Mouse (Mus musculus): ENCODE data around the gene Ddx59. TPM values are rescaled to one million over a fixed set of nuclear protein-coding genes. Genes with fewer than 3 reads are reported as not detected.

The Ddx59 gene
- polyA plus RNA-seq (2015; fragmentation: Nextera tagmentation; extraction: Ambion mirVana) = 15.6 and 15.8 TPM in 2 replicates

- H3K9ac ChIP-seq (replicated peaks) = peak within 1 kb of the TSS; percentile 92
- ATAC-seq (ENCODE audit: low FRiP score) = peak; percentile 99
- H3K4me1 ChIP-seq = peaks cover 5% of the 10 kb centered on the region; the same call in 1 of the 2 replicates
- peak within 1 kb of the TSS; percentile 82 for H3K4me3 ChIP-seq (replicated peaks)
- H3K27ac ChIP-seq (replicated peaks) = peak within 1 kb of the TSS; percentile 99
- no peaks in the 10 kb centered on the region for H3K27me3 ChIP-seq (replicated peaks)
- H3K4me2 ChIP-seq = peak within 1 kb of the TSS; percentile 61
- WGBS = 3% methylated on average over 74 of the region's 78 CpGs
- no peaks in the 10 kb centered on the region for H3K36me3 ChIP-seq
- no peaks in the 10 kb centered on the region for H3K9me3 ChIP-seq (replicated peaks)
These were observed at the start of gene Ddx59 for GRCm38 (mm10) chr1:136414798-136415755. Ddx59 (plus strand) TSS chr1:136415271.

- peaks cover 20% of the 10 kb centered on the region; the same call in 1 of the 2 replicates for H3K4me1 ChIP-seq
- ATAC-seq (ENCODE audit: low FRiP score) = no peak
- H3K4me3 ChIP-seq (replicated peaks) = no peak overlapping the region
- no peaks in the 10 kb centered on the region for H3K27me3 ChIP-seq (replicated peaks)
- WGBS = 94% methylated on average over 3 of the region's 3 CpGs
- no peak overlapping the region for H3K9ac ChIP-seq (replicated peaks)
- no peak overlapping the region for H3K4me2 ChIP-seq
- no peaks in the 10 kb centered on the region for H3K36me3 ChIP-seq
- H3K27ac ChIP-seq (replicated peaks) = no peak overlapping the region
- H3K9me3 ChIP-seq (replicated peaks) = no peaks in the 10 kb centered on the region
These were observed 49.1 kb upstream of the Ddx59 start for GRCm38 (mm10) chr1:136365986-136366385.

- ATAC-seq (ENCODE audit: low FRiP score) = no peak
- 90% methylated on average over 7 of the region's 7 CpGs for WGBS
- Histone ChIP-seq H3K27ac (replicated peaks) (no peak overlapping the region), H3K4me2 (no peak overlapping the region), H3K27me3 (replicated peaks) (no peaks in the 10 kb centered on the region), H3K4me1 (no peaks in the 10 kb centered on the region), H3K9me3 (replicated peaks) (no peaks in the 10 kb centered on the region), H3K4me3 (replicated peaks) (no peak overlapping the region), H3K36me3 (no peaks in the 10 kb centered on the region), H3K9ac (replicated peaks) (no peak overlapping the region)
These were observed 35.8 kb upstream of the Ddx59 start for GRCm38 (mm10) chr1:136379261-136379660.

- no peaks in the 10 kb centered on the region for H3K27me3 ChIP-seq (replicated peaks)
- no peak overlapping the region for H3K9ac ChIP-seq (replicated peaks)
- no peaks in the 10 kb centered on the region for H3K36me3 ChIP-seq
- no peak overlapping the region for H3K27ac ChIP-seq (replicated peaks)
- 92% methylated on average over 4 of the region's 4 CpGs for WGBS
- H3K4me1 ChIP-seq = no peaks in the 10 kb centered on the region
- no peaks in the 10 kb centered on the region for H3K9me3 ChIP-seq (replicated peaks)
- no peak for ATAC-seq (ENCODE audit: low FRiP score)
- no peak overlapping the region for H3K4me3 ChIP-seq (replicated peaks)
- H3K4me2 ChIP-seq = no peak overlapping the region
These were observed 34.9 kb upstream of the Ddx59 start for GRCm38 (mm10) chr1:136380161-136380560.

GRCm38 (mm10) chr1:136380606-136381005 is 34.5 kb upstream of the Ddx59 start:
- no peak overlapping the region for H3K4me3 ChIP-seq (replicated peaks)
- H3K9ac ChIP-seq (replicated peaks) = no peak overlapping the region
- no peak overlapping the region for H3K4me2 ChIP-seq
- ATAC-seq (ENCODE audit: low FRiP score) = no peak
- no peaks in the 10 kb centered on the region for H3K4me1 ChIP-seq
- no peak overlapping the region for H3K27ac ChIP-seq (replicated peaks)
- H3K27me3 ChIP-seq (replicated peaks) = no peaks in the 10 kb centered on the region
- 90% methylated on average over 8 of the region's 8 CpGs for WGBS
- no peaks in the 10 kb centered on the region for H3K9me3 ChIP-seq (replicated peaks)
- no peaks in the 10 kb centered on the region for H3K36me3 ChIP-seq

GRCm38 (mm10) chr1:136381169-136381568 is 33.9 kb upstream of the Ddx59 start:
- no peak overlapping the region for H3K4me2 ChIP-seq
- H3K4me1 ChIP-seq = no peaks in the 10 kb centered on the region
- H3K27ac ChIP-seq (replicated peaks) = no peak overlapping the region
- 81% methylated on average over 6 of the region's 6 CpGs for WGBS
- no peaks in the 10 kb centered on the region for H3K36me3 ChIP-seq
- no peak overlapping the region for H3K4me3 ChIP-seq (replicated peaks)
- no peaks in the 10 kb centered on the region for H3K9me3 ChIP-seq (replicated peaks)
- no peaks in the 10 kb centered on the region for H3K27me3 ChIP-seq (replicated peaks)
- ATAC-seq (ENCODE audit: low FRiP score) = no peak
- H3K9ac ChIP-seq (replicated peaks) = no peak overlapping the region

GRCm38 (mm10) chr1:136381583-136381982 is 33.5 kb upstream of the Ddx59 start:
- no peak overlapping the region for H3K27ac ChIP-seq (replicated peaks)
- no peaks in the 10 kb centered on the region for H3K4me1 ChIP-seq
- no peak for ATAC-seq (ENCODE audit: low FRiP score)
- H3K9me3 ChIP-seq (replicated peaks) = no peaks in the 10 kb centered on the region
- H3K36me3 ChIP-seq = no peaks in the 10 kb centered on the region
- WGBS = 82% methylated on average over 5 of the region's 5 CpGs
- no peak overlapping the region for H3K4me2 ChIP-seq
- H3K4me3 ChIP-seq (replicated peaks) = no peak overlapping the region
- no peaks in the 10 kb centered on the region for H3K27me3 ChIP-seq (replicated peaks)
- no peak overlapping the region for H3K9ac ChIP-seq (replicated peaks)

- Histone ChIP-seq H3K9ac (replicated peaks) (no peak overlapping the region), H3K36me3 (no peaks in the 10 kb centered on the region), H3K9me3 (replicated peaks) (no peaks in the 10 kb centered on the region), H3K27me3 (replicated peaks) (no peaks in the 10 kb centered on the region), H3K27ac (replicated peaks) (no peak overlapping the region), H3K4me2 (no peak overlapping the region), H3K4me1 (peaks cover 4% of the 10 kb centered on the region; the same call in 1 of the 2 replicates), H3K4me3 (replicated peaks) (no peak overlapping the region)
- ATAC-seq (ENCODE audit: low FRiP score) = no peak
- WGBS = 47% methylated on average over 5 of the region's 6 CpGs
These were observed 28.2 kb upstream of the Ddx59 start for GRCm38 (mm10) chr1:136386914-136387313.

GRCm38 (mm10) chr1:136394506-136394905 is 20.6 kb upstream of the Ddx59 start:
- WGBS = 42% methylated on average over 10 of the region's 10 CpGs
- Histone ChIP-seq H3K4me3 (replicated peaks) (no peak overlapping the region), H3K27ac (replicated peaks) (no peak overlapping the region), H3K27me3 (replicated peaks) (no peaks in the 10 kb centered on the region), H3K36me3 (no peaks in the 10 kb centered on the region), H3K9ac (replicated peaks) (no peak overlapping the region), H3K4me1 (peaks cover 4% of the 10 kb centered on the region; the same call in 1 of the 2 replicates), H3K9me3 (replicated peaks) (no peaks in the 10 kb centered on the region), H3K4me2 (peak overlapping the region; percentile 39)
- no peak for ATAC-seq (ENCODE audit: low FRiP score)

- no peaks in the 10 kb centered on the region for H3K27me3 ChIP-seq (replicated peaks)
- H3K4me3 ChIP-seq (replicated peaks) = no peak overlapping the region
- no peaks in the 10 kb centered on the region for H3K36me3 ChIP-seq
- H3K9ac ChIP-seq (replicated peaks) = no peak overlapping the region
- H3K4me1 ChIP-seq = no peaks in the 10 kb centered on the region; the same call in 1 of the 2 replicates
- ATAC-seq (ENCODE audit: low FRiP score) = no peak
- peak overlapping the region; percentile 39 for H3K4me2 ChIP-seq
- 36% methylated on average over 5 of the region's 5 CpGs for WGBS
- no peak overlapping the region for H3K27ac ChIP-seq (replicated peaks)
- no peaks in the 10 kb centered on the region for H3K9me3 ChIP-seq (replicated peaks)
These were observed 20.0 kb upstream of the Ddx59 start for GRCm38 (mm10) chr1:136395073-136395472.

- no peak for ATAC-seq (ENCODE audit: low FRiP score)
- Histone ChIP-seq H3K4me3 (replicated peaks) (no peak overlapping the region), H3K27ac (replicated peaks) (no peak overlapping the region), H3K9ac (replicated peaks) (no peak overlapping the region), H3K36me3 (no peaks in the 10 kb centered on the region), H3K27me3 (replicated peaks) (no peaks in the 10 kb centered on the region), H3K4me1 (no peaks in the 10 kb centered on the region), H3K9me3 (replicated peaks) (no peaks in the 10 kb centered on the region), H3K4me2 (no peak overlapping the region)
- WGBS = 69% methylated on average over 8 of the region's 8 CpGs
These were observed 13.8 kb upstream of the Ddx59 start for GRCm38 (mm10) chr1:136401281-136401680.

GRCm38 (mm10) chr1:136409631-136410030 is 5.4 kb upstream of the Ddx59 start:
- ATAC-seq (ENCODE audit: low FRiP score) = no peak
- Histone ChIP-seq H3K27me3 (replicated peaks) (no peaks in the 10 kb centered on the region), H3K4me1 (0 out of 2 replicates have a peak, but pooled peaks cover under 1% of the 10 kb centered on the region), H3K36me3 (no peaks in the 10 kb centered on the region), H3K27ac (replicated peaks) (no peak overlapping the region), H3K4me2 (no peak overlapping the region), H3K4me3 (replicated peaks) (no peak overlapping the region), H3K9ac (replicated peaks) (no peak overlapping the region), H3K9me3 (replicated peaks) (no peaks in the 10 kb centered on the region)
- 90% methylated on average over 2 of the region's 2 CpGs for WGBS

Measured in neural tube, embryonic 15.5 days (tissue).